Mouse (Mus musculus): ENCODE results near the gene Dnajb12. TPM values are rescaled to one million over a fixed set of nuclear protein-coding genes. Genes with fewer than 3 reads are reported as not detected.
A peak's percentile ranks its signal among the peaks of the same experiment; 100 is the strongest.

Gene Dnajb12
- polyA plus RNA-seq (2016; fragmentation: Nextera tagmentation; extraction: Ambion mirVana): 23.8 and 24.7 TPM in 2 replicates

- under 1% methylated on average over 80 of the region's 80 CpGs for WGBS
- Histone ChIP-seq H3K4me3 (peak within 1 kb of the TSS; percentile 57), H3K27ac (peak within 1 kb of the TSS; percentile 99), H3K36me3 (0 out of 2 replicates have a peak, but pooled peaks cover 2% of the 10 kb centered on the region), H3K27me3 (no peaks in the 10 kb centered on the region), H3K4me2 (replicated peaks) (peak within 1 kb of the TSS; percentile 83), H3K4me1 (peaks cover 16% of the 10 kb centered on the region), H3K9ac (peak within 1 kb of the TSS; percentile 92), H3K9me3 (replicated peaks) (no peaks in the 10 kb centered on the region)
- peak; percentile 94 for ATAC-seq (ENCODE audit: low FRiP score)
These were observed at the start of gene Dnajb12 for GRCm38 (mm10) chr10:59879255-59880028. Gene Dnajb12, plus strand, starts transcription at chr10:59879556.

- H3K4me2 ChIP-seq (replicated peaks): no peak overlapping the region
- ATAC-seq (ENCODE audit: low FRiP score): no peak
- H3K4me3 ChIP-seq: no peak overlapping the region
- peaks cover 33% of the 10 kb centered on the region for H3K36me3 ChIP-seq
- no peaks in the 10 kb centered on the region for H3K27me3 ChIP-seq
- no peak overlapping the region for H3K27ac ChIP-seq
- H3K9me3 ChIP-seq (replicated peaks): no peaks in the 10 kb centered on the region
- no peak overlapping the region for H3K9ac ChIP-seq
- no peaks in the 10 kb centered on the region for H3K4me1 ChIP-seq
- WGBS: 96% methylated on average over 6 of the region's 6 CpGs
These were observed 49.5 kb upstream of the Dnajb12 start for GRCm38 (mm10) chr10:59829886-59830285.

- Histone ChIP-seq H3K4me1 (no peaks in the 10 kb centered on the region), H3K27me3 (no peaks in the 10 kb centered on the region), H3K4me3 (no peak overlapping the region), H3K4me2 (replicated peaks) (no peak overlapping the region), H3K9me3 (replicated peaks) (no peaks in the 10 kb centered on the region), H3K36me3 (peaks cover 33% of the 10 kb centered on the region), H3K9ac (no peak overlapping the region), H3K27ac (no peak overlapping the region)
- 93% methylated on average over 7 of the region's 7 CpGs for WGBS
- ATAC-seq (ENCODE audit: low FRiP score): no peak
These were observed 47.4 kb upstream of the Dnajb12 start for GRCm38 (mm10) chr10:59831950-59832349.

GRCm38 (mm10) chr10:59835301-59836155, 43.8 kb upstream of the Dnajb12 start:
- Histone ChIP-seq H3K4me2 (replicated peaks) (no peak overlapping the region), H3K27me3 (no peaks in the 10 kb centered on the region), H3K9me3 (replicated peaks) (no peaks in the 10 kb centered on the region), H3K27ac (no peak overlapping the region), H3K4me3 (no peak overlapping the region), H3K9ac (no peak overlapping the region), H3K36me3 (peaks cover 6% of the 10 kb centered on the region; the same call in 1 of the 2 replicates), H3K4me1 (no peaks in the 10 kb centered on the region)
- 87% methylated on average over 14 of the region's 14 CpGs for WGBS
- ATAC-seq (ENCODE audit: low FRiP score): no peak

GRCm38 (mm10) chr10:59837490-59837889, 41.9 kb upstream of the Dnajb12 start:
- H3K36me3 ChIP-seq: peaks cover 13% of the 10 kb centered on the region; the same call in 1 of the 2 replicates
- H3K9me3 ChIP-seq (replicated peaks): no peaks in the 10 kb centered on the region
- no peak for ATAC-seq (ENCODE audit: low FRiP score)
- no peaks in the 10 kb centered on the region for H3K4me1 ChIP-seq
- no peak overlapping the region for H3K27ac ChIP-seq
- H3K27me3 ChIP-seq: no peaks in the 10 kb centered on the region
- no peak overlapping the region for H3K4me2 ChIP-seq (replicated peaks)
- no peak overlapping the region for H3K4me3 ChIP-seq
- WGBS: 92% methylated on average over 5 of the region's 5 CpGs
- H3K9ac ChIP-seq: no peak overlapping the region

- ATAC-seq (ENCODE audit: low FRiP score): no peak
- Histone ChIP-seq H3K36me3 (0 out of 2 replicates have a peak, but pooled peaks cover 13% of the 10 kb centered on the region), H3K4me3 (no peak overlapping the region), H3K27me3 (no peaks in the 10 kb centered on the region), H3K4me1 (0 out of 2 replicates have a peak, but pooled peaks cover 3% of the 10 kb centered on the region), H3K9ac (no peak overlapping the region), H3K9me3 (replicated peaks) (no peaks in the 10 kb centered on the region), H3K4me2 (replicated peaks) (no peak overlapping the region), H3K27ac (no peak overlapping the region)
- WGBS: 97% methylated on average over 8 of the region's 8 CpGs
These were observed 37.9 kb upstream of the Dnajb12 start for GRCm38 (mm10) chr10:59841434-59841833.

- no peak overlapping the region for H3K27ac ChIP-seq
- 0 out of 2 replicates have a peak, but pooled peaks cover 3% of the 10 kb centered on the region for H3K4me1 ChIP-seq
- no peak overlapping the region for H3K4me2 ChIP-seq (replicated peaks)
- H3K9me3 ChIP-seq (replicated peaks): no peaks in the 10 kb centered on the region
- no peak for ATAC-seq (ENCODE audit: low FRiP score)
- no peak overlapping the region for H3K9ac ChIP-seq
- 0 out of 2 replicates have a peak, but pooled peaks cover 13% of the 10 kb centered on the region for H3K36me3 ChIP-seq
- no peak overlapping the region for H3K4me3 ChIP-seq
- H3K27me3 ChIP-seq: no peaks in the 10 kb centered on the region
- WGBS: 23% methylated on average over 5 of the region's 5 CpGs
These were observed 36.2 kb upstream of the Dnajb12 start for GRCm38 (mm10) chr10:59843125-59843524.

GRCm38 (mm10) chr10:59844686-59845085, 34.7 kb upstream of the Dnajb12 start:
- H3K4me2 ChIP-seq (replicated peaks): no peak overlapping the region
- H3K9ac ChIP-seq: no peak overlapping the region
- no peak for ATAC-seq (ENCODE audit: low FRiP score)
- no peak overlapping the region for H3K4me3 ChIP-seq
- no peaks in the 10 kb centered on the region for H3K9me3 ChIP-seq (replicated peaks)
- H3K27ac ChIP-seq: no peak overlapping the region
- no peaks in the 10 kb centered on the region for H3K27me3 ChIP-seq
- peaks cover 3% of the 10 kb centered on the region; the same call in 1 of the 2 replicates for H3K4me1 ChIP-seq
- 0 out of 2 replicates have a peak, but pooled peaks cover 13% of the 10 kb centered on the region for H3K36me3 ChIP-seq
- WGBS: 89% methylated on average over 9 of the region's 9 CpGs

GRCm38 (mm10) chr10:59846416-59846815, 32.9 kb upstream of the Dnajb12 start:
- Histone ChIP-seq H3K4me3 (no peak overlapping the region), H3K36me3 (0 out of 2 replicates have a peak, but pooled peaks cover 11% of the 10 kb centered on the region), H3K27me3 (no peaks in the 10 kb centered on the region), H3K4me2 (replicated peaks) (no peak overlapping the region), H3K27ac (no peak overlapping the region), H3K9ac (no peak overlapping the region), H3K4me1 (peaks cover 3% of the 10 kb centered on the region; the same call in 1 of the 2 replicates), H3K9me3 (replicated peaks) (no peaks in the 10 kb centered on the region)
- 77% methylated on average over 6 of the region's 6 CpGs for WGBS
- ATAC-seq (ENCODE audit: low FRiP score): no peak

GRCm38 (mm10) chr10:59848079-59848877, 31.1 kb upstream of the Dnajb12 start:
- Histone ChIP-seq H3K9me3 (replicated peaks) (no peaks in the 10 kb centered on the region), H3K4me1 (peaks cover under 1% of the 10 kb centered on the region; the same call in 1 of the 2 replicates), H3K9ac (no peak overlapping the region), H3K27me3 (no peaks in the 10 kb centered on the region), H3K27ac (no peak overlapping the region), H3K4me3 (no peak overlapping the region), H3K36me3 (0 out of 2 replicates have a peak, but pooled peaks cover 4% of the 10 kb centered on the region), H3K4me2 (replicated peaks) (no peak overlapping the region)
- no peak for ATAC-seq (ENCODE audit: low FRiP score)
- WGBS: 72% methylated on average over 11 of the region's 11 CpGs

- Histone ChIP-seq H3K4me2 (replicated peaks) (no peak overlapping the region), H3K27ac (no peak overlapping the region), H3K4me3 (no peak overlapping the region), H3K9me3 (replicated peaks) (no peaks in the 10 kb centered on the region), H3K4me1 (no peaks in the 10 kb centered on the region; the same call in 1 of the 2 replicates), H3K9ac (no peak overlapping the region), H3K27me3 (no peaks in the 10 kb centered on the region), H3K36me3 (0 out of 2 replicates have a peak, but pooled peaks cover 4% of the 10 kb centered on the region)
- no peak for ATAC-seq (ENCODE audit: low FRiP score)
- 62% methylated on average over 9 of the region's 9 CpGs for WGBS
These were observed 30.4 kb upstream of the Dnajb12 start for GRCm38 (mm10) chr10:59848953-59849352.
